In genomic region chr12:76507791-76508190, GRCm38 (mm10) we compare ENCODE assay signal across 15 mouse cellular contexts. TPM values are rescaled to one million over a fixed set of nuclear protein-coding genes. Genes with fewer than 3 reads are reported as not detected.
A peak's percentile ranks its signal among the peaks of the same experiment; 100 is the strongest.
DNase-seq lines count a peak whose midpoint lies in the region; ATAC-seq and TF ChIP-seq lines count a peak whose summit lies in the region.
"Had no signal": no experiment of that assay in that cellular context is flagged by ENCODE, and none has a peak within 500 bp of the region (broad histone marks: within the 10 kb centered on the region; RNA-seq: fewer than 3 reads in every experiment).

No protein-coding gene starts in this region.

- no peaks in the 10 kb centered on the region for H3K9me3 ChIP-seq in heart, embryonic 15.5 days (replicated peaks)
- no peaks in the 10 kb centered on the region for H3K9me3 ChIP-seq in embryonic facial prominence, embryonic 13.5 days
- H3K9me3 ChIP-seq: heart, embryonic 12.5 days; neural tube, embryonic 13.5 days had no signal

- no peak for TF ChIP-seq POLR2A in heart, adult 2 months (IDR thresholded peaks at IDR 0.05; ENCODE audit: insufficient read depth, low read depth, low read length)

- H3K4me3 ChIP-seq in heart, embryonic 15.5 days = no peak overlapping the region
- no peak overlapping the region for H3K4me3 ChIP-seq in heart, adult 2 months
- no peak overlapping the region for H3K4me3 ChIP-seq in embryonic facial prominence, embryonic 13.5 days
- H3K4me3 ChIP-seq: heart, embryonic 12.5 days; neural tube, embryonic 13.5 days had no signal

- no peak for TF ChIP-seq EP300 in heart, adult 2 months (IDR thresholded peaks at IDR 0.05; ENCODE audit: insufficient read depth, low read depth, low read length)

- no peak for DNase-seq in heart, adult 2 months
- DNase-seq in left cerebral cortex, postnatal 4 days = peak; percentile 9
- DNase-seq in left cerebral cortex, adult 18-20 months (ENCODE audit: low spot score in 2 of 2) = no peak
- DNase-seq in mesoderm, embryonic 11.5 days (ENCODE audit: low read depth, low spot score) = peak; percentile 42
- no peak for DNase-seq in spleen, postnatal 14 days (ENCODE audit: low spot score in 2 of 2)
- DNase-seq in urinary bladder, adult 18-20 months (ENCODE audit: low spot score in 2 of 2) = no peak
- DNase-seq: cerebellum, postnatal 25 days; forebrain, postnatal 0 days; kidney, adult 18-20 months; liver; lung, postnatal 36 days had no signal

- H3K27me3 ChIP-seq in heart, embryonic 15.5 days = no peaks in the 10 kb centered on the region
- no peaks in the 10 kb centered on the region for H3K27me3 ChIP-seq in heart, adult 2 months (ENCODE audit: control insufficient read depth, insufficient read depth, low read length)
- no peaks in the 10 kb centered on the region for H3K27me3 ChIP-seq in embryonic facial prominence, embryonic 13.5 days
- H3K27me3 ChIP-seq: heart, embryonic 12.5 days; neural tube, embryonic 13.5 days had no signal

- no peaks in the 10 kb centered on the region for H3K36me3 ChIP-seq in heart, embryonic 15.5 days
- peaks cover under 1% of the 10 kb centered on the region; the same call in 1 of the 2 replicates for H3K36me3 ChIP-seq in heart, adult 2 months (ENCODE audit: control insufficient read depth, insufficient read depth, low read length)
- H3K36me3 ChIP-seq in embryonic facial prominence, embryonic 13.5 days = no peaks in the 10 kb centered on the region
- H3K36me3 ChIP-seq: heart, embryonic 12.5 days; neural tube, embryonic 13.5 days had no signal

- intact Hi-C loops in heart, adult 2 months (cut with DNase I) = no loop called here
- intact Hi-C loops in left cerebral cortex, postnatal 4 days (cut with DNase I) = no loop called here

- WGBS in heart, embryonic 15.5 days = 82% methylated on average over 5 of the region's 5 CpGs
- WGBS in heart, adult 2 months = 90% methylated on average over 5 of the region's 5 CpGs
- WGBS in embryonic facial prominence, embryonic 13.5 days = 42% methylated on average over 5 of the region's 5 CpGs

- no peak for ATAC-seq in heart, embryonic 15.5 days (replicated peaks; ENCODE audit: insufficient number of reproducible peaks, insufficient read depth, low FRiP score, low read depth)
- ATAC-seq in embryonic facial prominence, embryonic 13.5 days (ENCODE audit: insufficient number of reproducible peaks, insufficient read depth, low FRiP score, low TSS enrichment, low read depth) = no peak
- ATAC-seq: forebrain, postnatal 0 days had no signal

- peak overlapping the region; percentile 72; the same call in 1 of the 2 replicates for H3K27ac ChIP-seq in heart, embryonic 15.5 days
- H3K27ac ChIP-seq in heart, adult 2 months = no peak overlapping the region
- no peak overlapping the region for H3K27ac ChIP-seq in embryonic facial prominence, embryonic 13.5 days
- H3K27ac ChIP-seq: neural tube, embryonic 13.5 days had no signal

- H3K4me2 ChIP-seq in heart, embryonic 15.5 days = no peak overlapping the region
- H3K4me2 ChIP-seq in embryonic facial prominence, embryonic 13.5 days = no peak overlapping the region
- H3K4me2 ChIP-seq: heart, embryonic 12.5 days; neural tube, embryonic 13.5 days had no signal

- H3K4me1 ChIP-seq in heart, embryonic 15.5 days (replicated peaks) = peaks cover 17% of the 10 kb centered on the region
- H3K4me1 ChIP-seq in heart, adult 2 months (ENCODE audit: control insufficient read depth, insufficient read depth, low read length) = peaks cover 6% of the 10 kb centered on the region
- H3K4me1 ChIP-seq in embryonic facial prominence, embryonic 13.5 days = peaks cover 19% of the 10 kb centered on the region

- H3K79me2 ChIP-seq in heart, adult 2 months (replicated peaks; ENCODE audit: control insufficient read depth, insufficient read depth, low read length) = no peaks in the 10 kb centered on the region

- no peak for TF ChIP-seq CTCF in heart, adult 2 months (IDR thresholded peaks at IDR 0.05)

- no peak overlapping the region for H3K9ac ChIP-seq in heart, embryonic 15.5 days
- no peak overlapping the region for H3K9ac ChIP-seq in heart, adult 2 months (ENCODE audit: low read depth, low read length)
- H3K9ac ChIP-seq in embryonic facial prominence, embryonic 13.5 days = 0 out of 2 replicates have a peak overlapping the region, but pooled peaks have one; percentile 4
- H3K9ac ChIP-seq: forebrain, postnatal 0 days; heart, embryonic 12.5 days; neural tube, embryonic 13.5 days had no signal

RNA-seq across cellular contexts. Expression of gene Plekhg3, which starts 22.9 kb away (rescaled TPM):
- polyA plus RNA-seq in heart, embryonic 15.5 days (2015; fragmentation: Nextera tagmentation; extraction: Ambion mirVana) = 7.1 and 11.1 TPM in 2 replicates
- 10 to 100 TPM; 11.6 to 13.6 TPM for total RNA-seq in heart, adult 2 months (2021)
- 12.9 and 16.8 TPM in 2 replicates for polyA plus RNA-seq in heart, adult 2 months (2012; rRNA removed)
- total RNA-seq in left cerebral cortex, postnatal 4 days (2021) = 1 to 10 TPM; 3.0 to 3.3 TPM
- 10 to 100 TPM; 12.6 to 14.5 TPM for total RNA-seq in left cerebral cortex, adult 18-20 months (2021)
- polyA plus RNA-seq in embryonic facial prominence, embryonic 13.5 days (2015; fragmentation: Nextera tagmentation; extraction: Ambion mirVana) = 5.7 and 6.5 TPM in 2 replicates

Comparison
In these comparisons a context has a peak if more than half of its experiments do, and no peak if none do; other contexts are left out.
1. DNase-seq: peak in left cerebral cortex, postnatal 4 days (single experiment) and mesoderm, embryonic 11.5 days (single experiment); none in heart, adult 2 months (0 of 2), left cerebral cortex, adult 18-20 months (0 of 2), spleen, postnatal 14 days (0 of 2) and urinary bladder, adult 18-20 months (0 of 2).